Mouse (Mus musculus) testis, postnatal 14 days (tissue): ENCODE results near the gene Capn15.

ENCODE experiments used
- DNase-seq: peaks from one replicate; pipeline ENCODE4 v3.0.0; 2021; ENCODE audit warnings: low spot score

Capn15 gene

DNA sequence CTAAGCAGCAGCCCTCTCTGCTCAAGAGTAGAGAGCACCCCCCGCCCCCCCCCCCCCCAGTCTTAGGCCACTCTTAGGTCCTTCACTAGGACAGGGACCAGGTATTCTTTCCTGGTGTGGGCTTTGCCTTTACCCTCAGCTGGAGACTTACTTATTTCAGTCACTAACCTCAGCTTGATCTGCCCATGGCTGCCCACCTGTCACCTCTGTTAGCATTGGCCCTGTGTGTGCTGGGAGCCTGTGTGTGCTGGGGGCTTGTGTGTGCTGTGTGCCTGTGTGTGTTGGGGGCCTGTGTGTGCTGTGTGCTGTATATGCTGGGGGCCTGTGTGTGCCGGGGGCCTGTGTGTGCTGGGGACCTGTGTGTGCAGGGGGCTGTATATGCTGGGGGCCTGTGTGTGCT is 30.9 kb downstream of the Capn15 start:
- DNase-seq: no peak

DNA sequence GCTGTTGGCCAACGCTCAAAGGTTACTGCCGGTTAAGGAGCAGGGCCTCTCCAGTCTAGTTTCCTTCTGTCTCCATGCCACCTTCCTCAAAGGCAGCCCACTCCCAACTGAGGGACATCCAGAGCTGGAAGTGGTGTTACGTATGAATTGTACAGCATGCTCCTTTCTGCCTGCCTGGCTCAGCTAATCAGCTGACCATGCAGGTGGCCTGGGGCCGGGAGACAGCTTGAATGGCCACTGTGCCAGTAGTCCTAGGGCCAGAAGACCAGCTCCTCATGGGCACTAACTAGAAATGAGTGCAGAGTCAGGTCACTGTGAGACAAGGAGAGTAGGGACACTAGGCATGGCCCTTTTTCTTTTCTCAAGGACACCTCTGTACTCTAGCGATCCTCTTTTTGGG is 32.4 kb downstream of the Capn15 start:
- no peak for DNase-seq

DNA sequence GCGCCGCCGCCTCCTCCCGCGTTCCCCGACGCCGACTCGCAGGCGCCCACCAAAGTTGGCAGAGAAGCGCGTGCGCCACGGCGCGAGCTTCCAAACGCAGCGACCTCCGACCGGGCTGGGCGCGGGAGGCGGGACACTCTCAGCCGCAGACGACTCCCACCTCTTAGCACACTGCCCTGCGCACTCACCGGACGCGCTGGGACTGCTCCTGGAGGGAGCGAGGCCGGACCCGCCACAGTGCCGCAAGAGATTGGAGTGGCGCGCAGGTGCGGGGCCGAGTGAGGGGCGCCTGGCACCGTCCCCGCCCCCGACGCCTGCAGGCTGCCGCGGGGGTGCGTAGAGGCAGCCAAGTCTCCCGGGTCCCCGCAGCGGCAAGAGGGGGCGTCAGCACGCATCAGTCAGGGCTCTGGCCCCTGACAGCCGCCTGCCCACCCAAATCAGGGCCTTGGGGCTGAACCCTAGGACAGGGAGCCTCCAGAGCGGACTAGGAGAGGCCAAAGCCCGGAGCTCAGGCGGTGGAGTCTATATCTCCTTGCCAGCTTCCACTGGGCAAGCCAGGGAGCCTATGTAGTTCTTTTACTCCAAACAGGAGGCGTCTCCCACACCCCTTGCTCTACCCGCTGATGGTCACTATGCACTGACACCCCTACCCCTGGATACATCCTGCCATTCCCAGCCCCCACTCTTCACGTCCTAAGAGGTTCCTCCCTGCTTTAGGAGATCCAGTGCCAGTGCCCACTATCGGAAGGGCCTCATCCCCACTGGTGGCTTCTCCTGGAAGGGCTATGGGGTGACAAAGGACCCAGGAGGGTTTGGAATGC is 33.6 kb downstream of the Capn15 start, which contains the start of gene A930017K11Rik:
Gene A930017K11Rik (minus strand): TSS at position 763 of the 821 bp plus-strand sequence.
- DNase-seq: no peak

DNA sequence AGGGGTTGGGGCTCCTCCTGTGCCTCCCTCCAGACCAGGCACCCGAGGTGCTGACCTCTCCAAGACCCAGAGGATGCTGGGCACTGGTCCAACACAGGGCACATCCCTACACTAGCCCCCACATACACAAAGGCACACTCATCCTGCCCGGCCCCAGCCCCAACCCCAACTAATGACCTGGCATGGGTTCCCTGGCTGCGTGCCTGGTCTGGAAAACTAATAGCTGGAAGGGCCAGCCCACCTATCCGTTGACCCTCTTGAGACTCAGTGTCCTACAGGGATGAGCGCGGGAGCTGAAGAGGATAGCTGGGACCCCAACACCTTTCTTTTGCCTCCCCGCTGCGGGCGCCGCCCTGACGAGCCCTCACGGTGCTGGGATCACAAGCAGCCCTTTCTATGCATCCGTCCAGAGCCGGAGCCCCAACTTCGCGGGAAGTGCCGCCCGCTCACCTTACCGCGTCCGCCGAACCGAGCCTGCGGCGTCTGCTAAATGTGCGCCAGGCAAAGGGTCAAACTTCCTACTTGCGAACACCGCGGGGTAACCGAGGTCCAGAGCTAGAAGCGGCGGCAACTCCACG is 34.3 kb downstream of the Capn15 start:
- DNase-seq: no peak

DNA sequence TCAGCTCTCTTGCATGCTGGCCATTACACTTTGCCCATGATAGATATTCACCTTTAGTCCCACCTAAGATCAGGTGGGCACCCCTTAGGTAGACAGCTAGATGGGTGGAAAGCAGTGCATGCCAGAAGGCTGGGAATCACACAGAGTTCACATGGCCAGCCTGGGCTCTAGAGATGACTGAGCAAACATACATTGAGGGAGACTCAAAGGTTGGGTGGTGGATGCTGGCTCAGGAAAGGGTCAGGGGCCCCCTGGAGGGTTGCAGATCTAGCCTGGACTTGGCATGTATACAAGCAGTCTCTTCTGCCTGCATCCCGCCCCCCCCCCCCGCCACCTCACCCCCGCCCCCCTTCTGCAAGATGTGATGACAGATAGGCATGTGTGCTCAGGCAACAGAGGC is 34.9 kb downstream of the Capn15 start:
- no peak for DNase-seq

DNA sequence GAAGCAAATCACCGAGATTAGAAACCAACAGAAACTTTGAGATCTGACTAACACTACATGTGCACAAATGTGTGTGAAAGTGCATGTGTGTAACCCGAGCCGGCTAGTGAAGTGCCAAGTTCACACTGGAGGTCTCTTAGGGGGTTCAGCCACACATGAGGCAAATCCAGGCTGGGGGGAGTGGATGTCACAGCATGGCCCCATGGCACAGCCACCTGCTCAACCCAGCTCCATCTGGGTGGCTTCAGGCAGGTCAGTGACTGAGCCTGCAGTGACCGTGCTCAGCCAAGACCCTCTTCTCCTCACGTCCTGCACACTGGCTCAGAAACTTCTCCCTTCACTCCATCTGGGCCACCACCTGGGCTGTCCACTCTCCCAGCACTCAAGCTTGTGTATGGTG is 35.6 kb downstream of the Capn15 start:
- DNase-seq: no peak

DNA sequence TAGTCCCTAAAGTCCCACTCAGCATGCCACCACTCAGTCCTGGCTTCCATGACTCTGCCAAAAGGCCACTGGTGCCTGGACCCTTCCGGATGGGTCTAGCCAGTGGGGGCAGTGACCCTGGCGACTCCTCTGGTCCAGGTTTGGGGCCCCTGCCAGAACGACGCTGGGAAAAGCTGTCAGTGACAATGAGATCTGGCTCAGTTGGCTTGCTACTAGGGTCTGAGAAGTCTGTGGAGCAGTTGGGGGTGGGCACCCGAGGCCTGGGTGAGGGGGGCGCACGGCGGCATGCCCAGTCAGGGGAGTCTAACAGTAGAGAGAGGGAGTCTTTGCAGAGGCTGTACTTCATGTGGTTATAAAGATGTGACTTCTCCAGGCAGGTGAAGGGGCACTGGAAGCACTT is 37.5 kb downstream of the Capn15 start:
- no peak for DNase-seq

DNA sequence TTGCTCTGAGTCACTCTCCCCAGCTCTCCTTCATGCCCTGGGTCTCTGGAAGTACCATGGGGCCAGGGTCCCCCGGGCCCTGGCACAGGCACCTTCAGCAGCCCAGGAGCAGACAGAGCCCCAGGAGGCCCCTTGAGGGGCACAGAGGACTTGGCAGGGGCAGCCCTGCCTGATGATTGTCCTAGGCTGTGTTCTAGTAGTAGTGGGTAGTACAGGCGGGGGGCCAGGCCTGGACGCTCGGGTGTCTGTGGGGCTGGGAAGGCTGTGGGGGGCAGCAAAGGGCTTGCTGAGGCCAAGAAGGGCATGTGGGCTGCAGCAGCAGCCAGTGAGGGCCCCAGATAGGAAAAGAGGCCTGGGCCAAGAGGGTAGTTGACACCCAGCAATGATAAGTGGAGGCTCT is 38.0 kb downstream of the Capn15 start:
- no peak for DNase-seq

DNA sequence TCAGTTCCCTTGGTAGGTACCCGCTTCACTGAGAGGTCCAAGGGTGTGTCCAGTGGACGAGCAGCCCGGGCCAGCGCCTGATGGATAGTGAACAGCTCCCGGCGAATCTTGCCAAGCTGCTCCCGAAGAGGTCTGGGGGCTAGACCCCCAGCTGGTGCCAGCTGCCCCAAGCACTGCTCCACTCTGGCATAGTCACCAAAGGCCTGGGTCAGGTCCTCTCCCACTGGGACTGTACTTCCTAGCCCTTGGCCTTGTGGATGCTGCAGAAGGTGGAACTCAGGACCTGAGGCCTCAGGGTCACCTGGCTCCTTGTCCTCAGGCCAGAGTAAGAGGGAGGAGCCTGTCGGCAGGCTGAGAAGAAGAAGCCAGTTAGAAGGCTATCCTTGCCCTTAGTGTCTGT is 38.7 kb downstream of the Capn15 start:
- no peak for DNase-seq

DNA sequence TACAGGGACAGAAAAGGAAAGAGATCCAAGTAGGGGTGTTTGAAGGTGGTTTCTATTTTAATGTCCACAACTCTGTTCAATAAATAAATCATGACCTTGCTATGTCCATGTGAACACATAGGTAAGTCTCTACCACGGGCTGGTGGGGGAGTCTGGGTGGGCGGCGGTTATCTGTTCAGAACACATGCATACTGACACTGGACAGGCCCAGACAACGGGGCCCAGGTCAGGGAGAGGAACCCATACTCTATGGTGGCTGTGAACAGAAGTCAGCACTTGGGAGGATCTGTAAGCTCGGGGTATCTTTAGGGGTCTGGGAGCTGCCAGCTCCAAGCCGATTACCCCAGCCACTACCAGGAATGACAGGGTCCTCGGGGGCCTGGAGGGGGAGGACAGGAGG is 39.2 kb downstream of the Capn15 start:
- DNase-seq: no peak

DNA sequence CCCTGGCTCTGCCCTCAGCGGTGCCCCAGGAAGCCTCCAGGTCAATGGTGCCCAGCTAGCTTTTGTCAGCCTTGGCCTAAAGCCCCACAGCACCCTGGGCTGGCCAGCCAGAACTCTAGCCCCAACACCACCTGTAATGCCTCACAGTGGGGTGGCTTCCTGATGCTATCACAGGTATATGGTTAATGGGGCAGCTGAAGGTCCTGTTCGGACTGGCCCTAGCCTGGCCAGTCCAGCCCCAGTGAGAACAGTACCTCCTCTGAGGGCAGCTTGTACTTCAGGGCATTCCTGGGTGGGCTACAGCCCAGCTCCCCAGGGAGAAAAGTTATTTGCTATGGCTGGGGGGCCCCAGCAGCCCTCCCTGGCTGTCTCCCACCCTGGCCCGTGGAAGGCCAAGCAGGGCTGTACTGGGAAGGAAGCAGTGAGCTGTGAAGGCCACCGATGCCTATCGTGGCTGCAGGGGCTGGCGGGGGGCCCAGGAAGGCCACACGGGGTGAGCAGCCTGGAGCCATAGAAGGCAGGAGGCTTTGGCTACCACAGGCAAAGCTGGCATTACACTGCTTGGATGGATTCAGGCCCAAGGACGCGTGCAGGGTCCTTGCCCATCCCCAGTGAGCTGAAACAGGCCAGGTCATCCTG is 40.0 kb downstream of the Capn15 start:
- peak; percentile 56 for DNase-seq

DNA sequence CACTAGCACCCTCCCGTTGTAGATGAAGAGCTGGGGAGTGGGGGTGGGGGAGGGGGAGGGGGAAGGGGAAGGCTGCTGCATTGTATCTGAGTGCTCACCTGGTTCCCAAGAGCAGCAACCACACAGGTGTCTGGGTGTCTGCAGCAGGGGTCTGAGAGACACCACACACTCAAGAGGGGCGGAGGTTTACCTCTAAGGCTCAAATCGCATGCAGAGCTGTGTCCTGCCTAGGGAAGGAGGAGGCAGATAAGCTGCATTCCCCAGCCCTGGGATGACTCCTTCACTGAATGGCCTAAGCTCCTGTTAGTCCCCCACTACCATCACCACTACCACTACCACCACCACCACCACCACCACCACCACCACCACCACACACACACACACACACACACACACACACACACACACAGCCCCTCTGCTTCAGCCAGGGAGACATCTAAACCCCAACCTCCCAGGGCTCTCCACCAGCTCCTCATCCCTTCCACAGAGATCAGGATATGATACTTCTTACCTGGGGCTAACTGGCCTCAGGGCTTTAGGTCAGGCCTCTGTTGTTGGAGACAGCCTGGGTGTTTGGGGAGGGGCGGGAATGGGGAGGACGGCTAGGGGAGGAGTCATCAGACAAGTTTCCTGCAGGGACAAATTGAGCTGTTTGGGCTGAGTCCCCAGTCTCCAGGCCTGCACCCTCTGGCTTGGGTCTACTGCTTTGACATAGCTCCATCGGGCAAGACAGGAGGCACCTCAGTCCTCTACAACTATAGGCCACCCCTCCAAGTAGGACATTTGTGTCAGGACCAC is 41.0 kb downstream of the Capn15 start, which contains the start of the genes Pigq and Nhlrc4:
Gene Pigq (minus strand): TSS at position 571 of the 798 bp plus-strand sequence.
Gene Nhlrc4 (minus strand): TSS at position 596 of the 798 bp plus-strand sequence.
- DNase-seq: no peak

DNA sequence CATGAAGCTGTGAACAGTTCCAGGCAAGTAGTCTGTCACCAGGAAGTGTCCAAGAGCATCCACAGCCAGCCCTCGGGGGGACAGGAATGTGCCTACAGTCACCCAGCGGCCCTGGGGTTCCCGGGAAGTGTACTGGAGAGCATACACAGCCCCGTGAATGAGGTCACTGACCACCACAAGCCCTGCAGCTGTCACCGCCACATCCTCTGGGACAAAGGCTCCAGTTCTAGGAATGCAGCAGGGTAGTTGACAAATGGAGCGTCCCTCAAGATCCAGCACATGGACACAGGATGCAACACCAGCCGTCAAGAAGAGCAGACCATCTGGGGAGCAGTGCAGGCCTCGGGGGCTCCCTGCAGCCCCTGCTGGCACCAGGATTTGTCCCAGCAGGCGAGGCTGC is 41.8 kb downstream of the Capn15 start:
- no peak for DNase-seq

DNA sequence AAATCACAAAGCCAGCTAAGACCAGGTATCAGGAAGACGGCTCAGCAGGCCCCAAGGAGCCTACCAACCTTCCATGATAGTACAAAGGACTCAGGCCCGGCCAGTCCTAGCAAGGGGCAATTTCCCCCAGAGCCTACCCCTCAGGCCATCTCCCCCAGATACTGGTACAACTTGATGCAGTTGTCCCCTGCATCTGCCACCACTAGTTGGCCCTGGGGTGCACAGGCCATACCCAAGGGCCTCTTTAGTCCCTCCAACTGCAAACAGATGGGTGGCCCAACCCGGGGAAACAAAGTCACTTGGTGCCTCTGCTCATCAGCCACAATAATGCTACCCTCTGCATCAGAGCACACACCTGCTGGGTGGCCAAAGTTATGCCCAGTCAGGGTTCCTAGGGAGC is 42.4 kb downstream of the Capn15 start:
- DNase-seq: no peak

DNA sequence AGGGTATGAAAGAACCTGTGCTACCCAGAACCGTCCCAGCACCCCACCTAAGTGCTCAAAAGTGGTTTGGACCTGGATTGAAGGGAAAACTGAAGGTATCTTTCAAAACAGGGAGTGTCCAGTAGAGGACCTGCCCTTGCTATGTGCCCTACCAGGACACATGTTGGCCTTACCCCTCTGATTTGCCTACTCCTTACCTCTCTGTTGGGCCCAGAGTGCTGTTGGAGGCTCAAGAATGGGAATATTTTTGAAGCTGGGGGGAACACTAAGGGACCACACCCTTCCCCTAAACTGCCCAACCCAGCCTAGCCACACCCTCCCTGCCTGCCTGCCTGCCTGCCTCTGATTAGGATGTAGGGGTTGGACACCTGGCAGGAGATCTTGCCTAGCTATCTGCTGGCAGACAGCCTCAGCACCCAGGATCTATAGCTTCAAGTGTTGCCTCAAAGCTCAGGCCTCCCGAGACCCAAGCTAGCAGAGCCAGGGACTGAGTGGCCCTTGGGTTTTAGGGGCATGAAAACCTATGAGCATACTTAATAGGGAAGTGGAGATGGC is 42.9 kb downstream of the Capn15 start:
- DNase-seq: no peak

DNA sequence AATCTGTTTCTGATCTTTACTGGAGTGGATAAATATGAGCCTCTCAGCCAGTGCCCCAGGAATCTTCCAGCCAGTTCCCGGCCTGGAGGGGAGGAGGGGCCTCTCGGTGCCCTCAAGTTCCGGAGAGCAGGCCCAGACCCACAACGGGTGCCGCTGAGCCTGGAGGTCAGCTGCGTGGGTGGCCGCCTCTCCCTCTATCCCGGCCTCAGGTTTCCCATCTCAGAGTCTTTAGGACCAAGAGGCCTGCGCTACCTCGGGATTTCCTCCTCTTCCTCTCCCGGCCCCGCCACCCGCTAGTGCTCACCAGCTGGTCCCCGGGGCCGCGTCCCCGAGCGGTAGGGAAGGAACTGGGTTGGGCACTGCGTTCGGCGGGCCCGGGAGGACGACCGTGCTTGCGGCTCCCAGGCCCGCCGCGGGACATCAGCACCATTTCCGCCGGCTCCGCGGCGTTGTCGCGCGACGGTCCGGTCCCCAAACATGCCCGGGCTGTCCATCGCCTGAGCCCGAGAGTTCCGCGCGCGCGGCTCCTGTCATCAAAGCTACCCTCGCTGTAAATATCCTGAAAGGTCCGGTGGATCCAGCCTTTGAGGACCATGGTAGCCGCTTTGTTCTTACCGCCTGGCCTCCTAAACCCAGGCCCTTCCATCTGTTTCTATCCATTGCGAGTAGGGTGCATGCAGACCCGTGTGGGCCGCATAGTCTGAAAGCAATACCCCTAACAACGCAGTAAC is 43.9 kb downstream of the Capn15 start:
- peak; percentile 81 for DNase-seq

DNA sequence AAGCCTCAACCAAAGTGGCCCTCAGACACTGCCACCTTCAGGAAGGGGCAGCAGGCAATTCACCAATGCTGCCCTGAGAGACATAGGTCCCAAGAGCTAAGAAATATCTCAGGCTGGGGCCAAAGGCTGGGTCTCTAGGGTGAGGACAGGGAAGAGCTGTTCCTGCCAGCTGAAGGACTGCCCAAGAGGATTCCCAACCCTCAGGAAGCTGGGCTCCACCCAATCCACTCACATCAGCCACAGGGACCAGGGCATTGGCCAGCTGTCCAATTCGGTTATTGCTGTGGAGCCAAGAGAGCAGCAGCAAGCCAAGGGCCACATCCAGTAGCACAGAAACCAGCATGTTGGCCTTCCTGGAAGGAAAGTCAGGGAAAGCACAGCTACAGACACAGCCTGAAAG is 51.1 kb downstream of the Capn15 start:
- no peak for DNase-seq

DNA sequence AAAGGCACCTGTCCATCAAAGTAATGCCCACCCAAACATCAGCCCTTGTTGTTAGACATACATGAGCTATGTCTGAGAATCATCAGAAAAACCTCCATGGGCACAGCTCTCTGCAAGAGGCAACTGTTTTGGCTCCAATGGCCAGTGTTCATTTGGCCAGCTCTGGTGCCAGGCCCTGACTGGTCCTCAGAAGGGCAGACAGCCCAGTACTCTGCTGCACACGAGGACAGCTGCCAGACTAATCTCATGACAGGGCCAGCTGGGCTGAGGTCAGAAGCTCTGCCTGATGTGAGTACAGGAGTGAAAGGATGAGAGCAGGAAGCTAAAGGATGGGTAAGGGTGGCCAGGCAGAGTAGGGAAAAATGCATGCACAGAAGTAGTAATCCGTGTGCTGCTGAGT is 60.2 kb downstream of the Capn15 start:
- DNase-seq: no peak

DNA sequence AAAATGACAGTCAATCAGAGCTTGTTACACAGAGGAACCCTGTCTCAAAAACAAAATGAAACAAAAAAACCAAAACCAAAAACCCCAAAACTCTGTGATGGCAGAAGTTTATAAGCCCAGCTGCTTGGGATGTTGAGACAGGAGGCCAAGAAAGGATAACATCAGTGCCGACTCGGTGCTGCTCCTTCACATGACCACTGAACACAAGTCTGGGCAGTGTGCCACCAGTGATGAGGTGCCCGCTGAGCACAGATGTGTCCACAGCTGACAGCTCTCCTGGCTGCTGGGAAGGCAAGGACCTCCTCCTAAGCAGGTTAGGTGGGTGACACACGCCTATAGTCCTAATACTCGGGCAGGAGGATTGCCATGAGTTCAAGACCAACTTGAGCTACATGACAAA is 63.5 kb downstream of the Capn15 start:
- no peak for DNase-seq

DNA sequence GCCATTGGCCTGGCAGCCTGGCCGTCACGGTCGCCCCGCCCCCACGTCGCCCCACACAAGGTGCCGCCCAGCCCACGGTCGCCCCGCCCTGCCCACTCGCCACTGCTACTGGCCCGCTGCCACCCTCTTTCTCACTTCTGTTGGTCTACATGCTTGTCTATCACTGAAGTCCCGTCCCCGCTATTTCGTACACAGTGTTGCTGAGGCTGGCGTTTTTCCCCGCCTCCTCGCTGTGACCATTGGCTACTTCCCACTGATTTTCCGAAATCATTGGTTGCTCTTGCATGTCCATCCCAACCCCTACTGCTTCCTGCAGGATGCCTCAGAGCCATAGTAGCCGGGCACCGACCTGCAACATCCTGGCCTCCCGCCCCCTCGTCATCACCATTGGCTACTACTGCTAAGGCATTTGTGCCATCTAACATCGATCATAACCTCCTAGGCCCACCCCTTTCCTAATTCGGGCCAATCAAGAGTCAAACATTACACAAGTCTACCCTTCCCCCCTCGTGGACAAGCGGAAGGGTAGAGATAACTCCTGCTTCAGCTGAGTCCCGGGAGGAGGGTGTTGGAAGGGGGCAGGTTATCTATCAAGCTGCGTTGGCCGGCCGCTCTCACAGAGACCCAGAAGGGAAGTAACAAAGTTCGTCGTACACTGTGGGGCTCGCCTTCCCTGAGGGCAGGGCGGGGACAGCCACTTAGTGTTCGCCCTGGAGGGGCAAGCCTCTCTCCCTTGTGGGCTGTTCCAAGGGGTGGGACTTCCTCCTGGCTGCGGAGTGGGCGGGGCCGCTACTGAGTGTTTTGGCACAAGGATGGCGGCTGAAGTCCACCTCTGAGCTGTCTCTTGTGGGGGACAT is 65.6 kb downstream of the Capn15 start:
- peak; percentile 100 for DNase-seq
